Mouse (Mus musculus): Measurements from ENCODE around the gene Vsig1. TPM values are rescaled to one million over a fixed set of nuclear protein-coding genes. Genes with fewer than 3 reads are reported as not detected.

Gene Vsig1
- total and polyA plus RNA-seq, 2 experiments, result not detected

GRCm38 (mm10) chrX:140921321-140921720 lies 13.9 kb downstream of the Vsig1 start:
- H3K4me1 ChIP-seq (ENCODE audit: control insufficient read depth, insufficient read depth, low read length), result no peaks in the 10 kb centered on the region
- no peak overlapping the region for H3K9ac ChIP-seq (ENCODE audit: low read depth, low read length)
- H3K36me3 ChIP-seq (ENCODE audit: control insufficient read depth, insufficient read depth, low read length), result no peaks in the 10 kb centered on the region
- WGBS, result 87% methylated on average over 6 of the region's 6 CpGs
- H3K27me3 ChIP-seq (ENCODE audit: control insufficient read depth, insufficient read depth, low read length), result no peaks in the 10 kb centered on the region
- no peak for DNase-seq (ENCODE audit: extremely low read depth, low read depth, low spot score)
- H3K27ac ChIP-seq (replicated peaks; ENCODE audit: insufficient read depth, low read depth, low read length), result no peak overlapping the region
- H3K79me2 ChIP-seq (ENCODE audit: control insufficient read depth, insufficient read depth, low read length), result no peaks in the 10 kb centered on the region
- no peak overlapping the region for H3K4me3 ChIP-seq (ENCODE audit: insufficient read depth, low read depth, low read length)
- TF ChIP-seq CTCF (IDR thresholded peaks at IDR 0.05; ENCODE audit: low read depth, low read length) (no peak), POLR2A (IDR thresholded peaks at IDR 0.05; ENCODE audit: extremely low read depth, insufficient read depth, low read length) (no peak)

- Histone ChIP-seq H3K79me2 (ENCODE audit: control insufficient read depth, insufficient read depth, low read length) (no peaks in the 10 kb centered on the region), H3K4me1 (ENCODE audit: control insufficient read depth, insufficient read depth, low read length) (no peaks in the 10 kb centered on the region), H3K4me3 (ENCODE audit: insufficient read depth, low read depth, low read length) (no peak overlapping the region), H3K9ac (ENCODE audit: low read depth, low read length) (no peak overlapping the region), H3K36me3 (ENCODE audit: control insufficient read depth, insufficient read depth, low read length) (no peaks in the 10 kb centered on the region), H3K27ac (replicated peaks; ENCODE audit: insufficient read depth, low read depth, low read length) (no peak overlapping the region), H3K27me3 (ENCODE audit: control insufficient read depth, insufficient read depth, low read length) (no peaks in the 10 kb centered on the region)
- no peak for DNase-seq (ENCODE audit: extremely low read depth, low read depth, low spot score)
- 70% methylated on average over 3 of the region's 3 CpGs for WGBS
- TF ChIP-seq POLR2A (IDR thresholded peaks at IDR 0.05; ENCODE audit: extremely low read depth, insufficient read depth, low read length), result no peak
- TF ChIP-seq CTCF (IDR thresholded peaks at IDR 0.05; ENCODE audit: low read depth, low read length), result no peak
Observed at GRCm38 (mm10) chrX:140932066-140932465, 24.7 kb downstream of the Vsig1 start.

GRCm38 (mm10) chrX:140933263-140933662 lies 25.9 kb downstream of the Vsig1 start:
- no peaks in the 10 kb centered on the region for H3K36me3 ChIP-seq (ENCODE audit: control insufficient read depth, insufficient read depth, low read length)
- no peak overlapping the region for H3K4me3 ChIP-seq (ENCODE audit: insufficient read depth, low read depth, low read length)
- WGBS, result 59% methylated on average over 3 of the region's 3 CpGs
- no peak for TF ChIP-seq POLR2A (IDR thresholded peaks at IDR 0.05; ENCODE audit: extremely low read depth, insufficient read depth, low read length)
- no peak for TF ChIP-seq CTCF (IDR thresholded peaks at IDR 0.05; ENCODE audit: low read depth, low read length)
- H3K27me3 ChIP-seq (ENCODE audit: control insufficient read depth, insufficient read depth, low read length), result no peaks in the 10 kb centered on the region
- H3K9ac ChIP-seq (ENCODE audit: low read depth, low read length), result no peak overlapping the region
- DNase-seq (ENCODE audit: extremely low read depth, low read depth, low spot score), result no peak
- no peak overlapping the region for H3K27ac ChIP-seq (replicated peaks; ENCODE audit: insufficient read depth, low read depth, low read length)
- no peaks in the 10 kb centered on the region for H3K79me2 ChIP-seq (ENCODE audit: control insufficient read depth, insufficient read depth, low read length)
- H3K4me1 ChIP-seq (ENCODE audit: control insufficient read depth, insufficient read depth, low read length), result no peaks in the 10 kb centered on the region

- no peak overlapping the region for H3K4me3 ChIP-seq (ENCODE audit: insufficient read depth, low read depth, low read length)
- H3K27ac ChIP-seq (replicated peaks; ENCODE audit: insufficient read depth, low read depth, low read length), result no peak overlapping the region
- no peaks in the 10 kb centered on the region for H3K27me3 ChIP-seq (ENCODE audit: control insufficient read depth, insufficient read depth, low read length)
- H3K36me3 ChIP-seq (ENCODE audit: control insufficient read depth, insufficient read depth, low read length), result no peaks in the 10 kb centered on the region
- WGBS, result 38% methylated on average over 5 of the region's 5 CpGs
- TF ChIP-seq CTCF (IDR thresholded peaks at IDR 0.05; ENCODE audit: low read depth, low read length) (no peak), POLR2A (IDR thresholded peaks at IDR 0.05; ENCODE audit: extremely low read depth, insufficient read depth, low read length) (no peak)
- no peaks in the 10 kb centered on the region for H3K4me1 ChIP-seq (ENCODE audit: control insufficient read depth, insufficient read depth, low read length)
- no peak for DNase-seq (ENCODE audit: extremely low read depth, low read depth, low spot score)
- no peak overlapping the region for H3K9ac ChIP-seq (ENCODE audit: low read depth, low read length)
- no peaks in the 10 kb centered on the region for H3K79me2 ChIP-seq (ENCODE audit: control insufficient read depth, insufficient read depth, low read length)
Observed at GRCm38 (mm10) chrX:140936271-140936670, 28.9 kb downstream of the Vsig1 start.

- Histone ChIP-seq H3K79me2 (ENCODE audit: control insufficient read depth, insufficient read depth, low read length) (no peaks in the 10 kb centered on the region), H3K27me3 (ENCODE audit: control insufficient read depth, insufficient read depth, low read length) (no peaks in the 10 kb centered on the region), H3K27ac (replicated peaks; ENCODE audit: insufficient read depth, low read depth, low read length) (no peak overlapping the region), H3K4me3 (ENCODE audit: insufficient read depth, low read depth, low read length) (no peak overlapping the region), H3K9ac (ENCODE audit: low read depth, low read length) (no peak overlapping the region), H3K4me1 (ENCODE audit: control insufficient read depth, insufficient read depth, low read length) (no peaks in the 10 kb centered on the region; the same call in 1 of the 2 replicates), H3K36me3 (ENCODE audit: control insufficient read depth, insufficient read depth, low read length) (peaks cover 12% of the 10 kb centered on the region; the same call in 1 of the 2 replicates)
- DNase-seq (ENCODE audit: extremely low read depth, low read depth, low spot score), result no peak
- no peak for TF ChIP-seq POLR2A (IDR thresholded peaks at IDR 0.05; ENCODE audit: extremely low read depth, insufficient read depth, low read length)
- 92% methylated on average over 4 of the region's 4 CpGs for WGBS
Observed at GRCm38 (mm10) chrX:140953618-140954017, 46.2 kb downstream of the Vsig1 start.

GRCm38 (mm10) chrX:140956272-140956940 lies 49.0 kb downstream of the Vsig1 start, which contains the start of the genes Psmd10 and Atg4a:
TSS of gene Psmd10 (minus strand) at chrX:140956728.
TSS of gene Atg4a (plus strand) at chrX:140956907.
- no peaks in the 10 kb centered on the region for H3K79me2 ChIP-seq (ENCODE audit: control insufficient read depth, insufficient read depth, low read length)
- TF ChIP-seq CTCF (IDR thresholded peaks at IDR 0.05; ENCODE audit: low read depth, low read length) (no peak), POLR2A (IDR thresholded peaks at IDR 0.05; ENCODE audit: extremely low read depth, insufficient read depth, low read length) (no peak)
- WGBS, result under 1% methylated on average over 23 of the region's 23 CpGs
- peak within 1 kb of the TSS; percentile 64 for H3K4me3 ChIP-seq (ENCODE audit: insufficient read depth, low read depth, low read length)
- H3K27ac ChIP-seq (replicated peaks; ENCODE audit: insufficient read depth, low read depth, low read length), result peak within 1 kb of the TSS; percentile 58; the same call in 1 of the 2 replicates
- H3K9ac ChIP-seq (ENCODE audit: low read depth, low read length), result peak within 1 kb of the TSS; percentile 73
- DNase-seq (ENCODE audit: extremely low read depth, low read depth, low spot score), result peak; percentile 95
- H3K4me1 ChIP-seq (ENCODE audit: control insufficient read depth, insufficient read depth, low read length), result no peaks in the 10 kb centered on the region; the same call in 1 of the 2 replicates
- peaks cover 2% of the 10 kb centered on the region; the same call in 1 of the 2 replicates for H3K36me3 ChIP-seq (ENCODE audit: control insufficient read depth, insufficient read depth, low read length)
- H3K27me3 ChIP-seq (ENCODE audit: control insufficient read depth, insufficient read depth, low read length), result no peaks in the 10 kb centered on the region

Data from liver, adult 2 months (tissue).